Mouse (Mus musculus) neural tube, embryonic 10.5 days (tissue): ENCODE results near the gene Apoa2.
A peak's percentile ranks its signal among the peaks of the same experiment; 100 is the strongest.

Experiments
- DNase-seq: peaks from one replicate; pipeline ENCODE4 v3.0.0-alpha.2; 2017; ENCODE audit warnings: low spot score; ENCODE audit errors: extremely low spot score

Apoa2 gene

GRCm38 (mm10) chr1:171258921-171259320 is 34.1 kb downstream of the Apoa2 start:
- no peak for DNase-seq

DNA sequence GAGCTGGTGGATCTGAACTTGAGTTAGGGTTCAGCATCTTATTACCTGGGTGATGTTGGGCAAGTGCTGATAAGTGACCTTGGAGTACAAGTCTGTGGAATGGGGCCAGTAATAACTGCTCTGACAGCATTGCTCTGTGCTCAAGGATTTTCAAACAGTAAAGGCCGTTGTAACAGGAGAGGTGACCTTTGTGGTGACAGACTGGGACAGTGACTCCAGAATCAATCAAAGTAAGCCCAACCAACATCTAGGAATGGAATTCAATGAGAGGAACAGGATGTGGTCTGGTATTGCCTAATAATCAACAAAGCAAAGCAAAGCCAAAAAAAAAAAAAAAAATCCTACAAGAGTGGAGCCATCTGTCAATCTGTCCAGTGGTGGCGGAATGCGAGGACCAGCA is 35.5 kb downstream of the Apoa2 start:
- no peak for DNase-seq

DNA sequence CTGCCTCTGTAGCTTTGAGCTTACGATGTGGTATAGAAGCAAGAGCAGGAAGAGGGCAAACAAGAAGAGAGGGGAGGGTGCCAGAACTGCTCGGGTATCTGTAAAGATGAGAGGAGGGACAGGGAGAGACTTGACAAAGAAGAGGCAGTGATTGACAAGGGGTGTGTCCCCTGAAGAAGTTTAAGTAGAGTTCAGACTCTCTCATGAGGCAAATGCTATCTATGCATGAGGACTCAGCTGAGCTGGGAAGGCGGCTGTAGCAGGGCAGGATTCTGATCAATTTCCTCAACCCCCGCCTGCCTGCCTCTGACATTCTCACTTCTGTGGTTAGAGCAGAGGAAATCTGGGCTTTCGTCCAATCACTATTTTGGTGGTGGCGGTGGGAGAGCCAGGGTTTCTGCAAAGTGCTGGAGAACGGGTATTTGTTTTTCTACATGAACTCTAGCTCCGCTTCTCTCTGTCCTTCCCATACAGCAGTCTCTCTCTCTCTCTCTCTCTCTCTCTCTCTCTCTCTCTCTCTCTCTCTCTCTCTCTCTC is 37.8 kb downstream of the Apoa2 start:
- no peak for DNase-seq

DNA sequence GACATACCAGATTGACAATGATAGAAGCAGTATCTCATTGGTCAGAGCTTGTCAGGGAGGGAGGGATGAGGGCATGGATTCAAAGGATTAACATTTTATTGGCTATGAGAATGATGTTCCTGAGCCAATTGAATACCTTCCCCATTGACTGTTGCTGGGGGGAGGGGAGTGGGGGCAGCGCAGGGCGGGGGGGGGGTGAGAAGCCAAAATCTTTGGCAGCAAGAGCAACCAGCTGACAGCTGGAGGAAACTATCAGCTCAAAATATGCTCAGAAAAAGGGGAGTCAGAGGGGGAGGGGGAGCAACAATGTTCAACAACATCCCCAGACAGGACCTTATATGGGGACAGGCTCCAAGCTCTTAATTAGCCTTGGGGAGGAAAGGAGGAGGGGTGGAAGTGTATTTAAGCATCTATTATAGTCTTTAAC is 38.3 kb downstream of the Apoa2 start:
- no peak for DNase-seq

GRCm38 (mm10) chr1:171263666-171264461 is 39.0 kb downstream of the Apoa2 start:
- DNase-seq: no peak

- no peak for DNase-seq
Observed at GRCm38 (mm10) chr1:171265971-171266744, 41.3 kb downstream of the Apoa2 start.

DNA sequence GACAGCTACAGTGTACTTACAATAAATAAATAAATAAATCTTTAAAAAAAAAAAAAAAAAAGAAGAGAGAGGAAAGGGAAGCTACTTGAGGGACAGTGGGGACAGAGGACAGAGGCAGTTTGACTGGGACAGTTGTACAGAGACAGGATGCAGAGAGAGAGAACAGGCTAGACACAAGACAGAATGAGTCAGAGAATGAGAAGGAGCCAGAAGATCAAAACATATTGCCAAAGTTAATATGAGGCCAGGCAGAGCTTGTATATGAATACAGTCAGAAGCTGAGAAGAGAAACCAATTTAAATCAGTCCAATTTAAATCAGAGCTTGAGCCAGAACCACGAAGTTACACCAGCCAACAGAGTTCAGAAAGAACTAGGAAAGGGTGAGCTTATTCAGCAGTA is 43.5 kb downstream of the Apoa2 start:
- DNase-seq: no peak

DNA sequence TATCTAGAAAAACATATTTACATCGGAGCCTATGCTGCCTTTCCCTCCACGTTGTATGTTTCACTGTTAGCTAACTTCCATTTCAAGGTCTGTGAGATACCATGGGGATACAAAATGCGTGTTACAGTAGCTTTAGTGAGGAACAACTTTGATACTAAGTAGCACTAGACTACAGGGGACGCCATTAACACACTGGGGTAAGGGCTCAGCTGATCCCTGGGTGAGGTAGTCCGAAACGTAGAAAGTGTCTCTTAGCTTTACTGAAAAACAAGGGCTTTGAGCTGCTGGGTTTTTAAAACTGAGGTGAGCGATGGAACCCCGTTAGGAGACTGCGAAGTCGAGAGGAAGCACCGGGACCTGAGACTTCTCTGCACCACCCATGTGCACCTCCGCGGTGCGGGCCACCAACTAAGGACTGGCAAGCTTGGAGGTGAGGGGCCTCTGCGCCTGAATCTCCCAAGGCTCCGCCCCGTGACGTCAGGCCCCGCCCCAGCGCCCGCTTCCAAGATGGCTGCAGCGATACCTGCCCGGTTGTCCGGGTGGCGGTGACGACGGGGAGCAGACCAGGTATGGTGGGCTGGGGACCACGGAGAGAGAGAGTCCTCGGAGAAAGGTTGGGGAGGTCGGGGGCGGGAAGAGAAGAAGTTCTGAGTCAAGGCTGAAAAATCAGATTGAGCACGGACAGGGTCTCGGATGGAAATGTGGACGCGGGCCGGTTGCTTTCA is 45.2 kb downstream of the Apoa2 start, which contains the start of gene B4galt3:
B4galt3 (plus strand) TSS at position 481 of the 725 bp plus-strand sequence.
- peak; percentile 96 for DNase-seq

DNA sequence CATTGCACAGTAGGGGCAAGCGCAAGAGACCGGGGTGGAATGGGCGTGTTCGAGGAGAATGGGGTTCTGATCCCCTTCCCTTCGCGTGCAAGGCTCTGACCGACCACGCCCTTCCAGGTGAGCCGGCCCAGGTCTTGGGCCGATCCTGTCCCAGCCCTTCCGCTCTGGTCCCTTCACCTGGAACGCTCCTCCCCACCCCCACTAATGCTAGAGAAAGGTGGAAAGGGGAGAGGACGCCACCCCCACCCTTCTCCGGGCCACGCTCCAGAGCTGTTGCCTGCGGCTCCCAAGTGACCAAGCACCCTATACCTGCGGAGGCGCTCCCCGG is 45.7 kb downstream of the Apoa2 start:
- DNase-seq: no peak

DNA sequence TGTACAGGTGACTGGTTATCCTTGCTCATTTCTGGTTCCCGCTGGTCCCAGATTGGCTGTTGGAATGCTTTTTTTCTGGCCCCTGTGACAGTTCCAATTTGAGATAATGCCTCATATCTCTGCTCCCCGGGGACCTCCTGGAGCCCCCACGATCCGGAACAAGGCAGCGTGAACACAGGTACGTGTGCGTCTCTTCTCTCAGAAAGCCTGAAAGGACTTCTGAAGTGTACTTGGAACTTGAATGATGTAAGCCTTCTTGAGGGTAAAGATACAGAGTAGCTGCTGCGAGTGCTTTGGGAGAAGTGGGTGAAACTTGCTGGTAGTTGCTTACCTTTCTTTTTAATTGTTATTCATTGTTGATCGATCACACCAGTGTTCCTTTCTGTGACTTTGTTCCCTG is 46.3 kb downstream of the Apoa2 start:
- no peak for DNase-seq

GRCm38 (mm10) chr1:171271622-171272021 is 46.8 kb downstream of the Apoa2 start:
- DNase-seq: no peak

GRCm38 (mm10) chr1:171272086-171272485 is 47.2 kb downstream of the Apoa2 start:
- DNase-seq: no peak

- DNase-seq: no peak
Observed at GRCm38 (mm10) chr1:171274171-171274570, 49.3 kb downstream of the Apoa2 start.

DNA sequence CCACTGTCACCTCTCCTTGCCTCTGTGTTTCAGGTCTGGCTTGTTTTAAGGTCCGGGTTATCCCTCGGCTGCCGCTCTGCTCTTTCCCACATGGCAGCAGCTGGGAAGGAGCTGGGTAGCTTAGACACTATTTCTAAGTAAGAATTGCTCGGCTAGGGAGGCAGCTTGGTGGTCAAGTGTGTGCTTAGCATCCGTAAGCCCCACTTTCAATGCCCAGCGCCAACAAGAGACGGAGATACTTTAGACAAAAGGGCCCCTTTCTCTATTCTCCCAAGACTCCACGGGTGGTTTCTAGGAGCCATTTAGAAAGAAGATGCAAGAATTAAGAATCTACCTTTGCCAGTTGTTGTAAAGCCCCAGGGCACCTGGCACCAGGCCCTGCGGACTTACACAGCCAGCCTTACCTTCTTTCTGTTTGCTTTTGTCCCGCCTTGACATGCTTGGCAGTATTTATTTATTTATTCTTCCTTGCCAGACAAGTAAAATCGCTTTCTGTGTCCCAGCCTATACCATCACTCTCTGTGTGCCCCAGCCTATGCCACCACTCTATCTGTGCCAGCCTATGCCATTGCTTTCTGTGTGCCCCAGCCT is 50.4 kb downstream of the Apoa2 start:
- no peak for DNase-seq
